Mouse (Mus musculus): ENCODE measurements around the gene Fyb. TPM values are rescaled to one million over a fixed set of nuclear protein-coding genes. Genes with fewer than 3 reads are reported as not detected.

Fyb gene
- polyA plus RNA-seq, 1 experiment from 2014 or later = 3.6 TPM

DNA sequence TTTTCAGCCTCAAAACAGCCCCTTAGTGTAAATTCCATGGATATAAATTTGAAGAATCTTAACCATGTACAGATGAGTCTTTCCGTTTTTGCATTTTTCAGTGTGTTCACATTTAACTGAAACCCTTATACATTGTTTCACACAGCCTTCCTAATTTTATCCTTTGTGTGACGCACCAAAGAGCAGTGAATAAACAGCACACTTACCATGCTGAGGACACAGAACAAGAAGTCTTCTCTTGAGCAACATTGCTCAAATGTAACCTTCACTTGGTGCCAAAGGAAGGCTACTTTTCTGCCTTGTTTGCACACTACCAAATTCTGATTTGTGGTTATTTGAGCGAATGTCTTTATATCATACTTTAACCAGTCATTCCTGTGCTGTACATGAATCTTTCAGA, 122.8 kb downstream of the Fyb start:
- H3K4me1 ChIP-seq (replicated peaks) = no peaks in the 10 kb centered on the region
- H3K4me2 ChIP-seq = no peak overlapping the region
- no peak overlapping the region for H3K9ac ChIP-seq
- ATAC-seq (ENCODE audit: low FRiP score, low read depth) = no peak
- H3K9me3 ChIP-seq = no peaks in the 10 kb centered on the region
- 93% methylated on average over 3 of the region's 3 CpGs for WGBS
- H3K27ac ChIP-seq (replicated peaks) = no peak overlapping the region
- H3K27me3 ChIP-seq = no peaks in the 10 kb centered on the region
- no peaks in the 10 kb centered on the region for H3K36me3 ChIP-seq
- H3K4me3 ChIP-seq = no peak overlapping the region

DNA sequence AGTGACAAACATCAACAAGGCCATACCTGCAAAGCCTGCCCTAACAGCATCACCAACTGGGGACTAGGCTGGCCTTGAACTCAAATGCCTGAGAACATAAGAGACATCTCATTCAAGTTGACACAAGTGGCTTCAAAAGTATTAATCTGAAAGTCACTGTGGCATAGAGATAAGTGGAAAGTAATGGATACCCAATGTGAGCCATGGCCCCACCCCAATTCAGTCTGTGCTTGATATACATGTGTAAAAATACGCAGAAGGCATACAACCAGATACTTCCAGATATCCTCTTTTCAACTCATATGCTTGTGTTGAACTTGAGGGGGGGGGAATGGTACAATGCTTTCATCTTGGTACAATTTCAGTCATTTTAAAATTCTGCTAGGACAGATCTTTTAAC, 124.4 kb downstream of the Fyb start:
- Histone ChIP-seq H3K36me3 (no peaks in the 10 kb centered on the region), H3K27ac (replicated peaks) (no peak overlapping the region), H3K9me3 (no peaks in the 10 kb centered on the region), H3K4me3 (no peak overlapping the region), H3K27me3 (no peaks in the 10 kb centered on the region), H3K4me1 (replicated peaks) (no peaks in the 10 kb centered on the region), H3K4me2 (no peak overlapping the region), H3K9ac (no peak overlapping the region)
- WGBS = 93% methylated on average over 1 of the region's 1 CpGs
- no peak for ATAC-seq (ENCODE audit: low FRiP score, low read depth)

DNA sequence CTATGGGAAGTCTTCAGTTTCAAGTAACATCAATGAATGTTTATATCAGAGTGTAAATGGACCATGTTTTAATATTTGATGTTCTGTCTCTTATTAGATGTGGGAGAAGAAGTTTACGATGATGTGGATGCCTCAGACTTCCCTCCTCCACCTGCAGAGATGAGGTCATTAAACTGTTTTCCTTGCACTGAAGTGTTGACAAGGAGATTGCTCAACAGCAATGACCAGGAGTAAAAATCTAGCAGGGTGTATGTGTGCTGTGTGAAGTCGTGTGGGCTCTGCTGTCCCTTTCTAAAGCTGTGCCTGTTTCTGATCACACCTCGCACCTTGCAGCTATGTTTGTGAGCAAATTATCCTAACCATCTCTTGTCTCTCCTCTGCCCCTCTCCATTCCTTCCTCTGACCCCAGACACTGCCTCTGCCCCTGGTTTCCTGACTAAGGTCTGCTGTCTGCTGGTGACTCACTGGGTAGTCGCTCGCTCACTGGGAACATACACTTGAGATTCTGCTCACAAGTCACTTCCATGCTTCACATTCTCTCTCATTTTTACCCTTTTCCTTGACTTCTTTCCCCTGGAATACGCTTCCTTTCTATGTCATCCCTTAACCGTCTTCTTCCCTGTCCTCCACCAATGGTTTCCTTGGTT, 126.2 kb downstream of the Fyb start:
- ATAC-seq (ENCODE audit: low FRiP score, low read depth) = no peak
- 91% methylated on average over 7 of the region's 7 CpGs for WGBS
- no peak overlapping the region for H3K4me2 ChIP-seq

DNA sequence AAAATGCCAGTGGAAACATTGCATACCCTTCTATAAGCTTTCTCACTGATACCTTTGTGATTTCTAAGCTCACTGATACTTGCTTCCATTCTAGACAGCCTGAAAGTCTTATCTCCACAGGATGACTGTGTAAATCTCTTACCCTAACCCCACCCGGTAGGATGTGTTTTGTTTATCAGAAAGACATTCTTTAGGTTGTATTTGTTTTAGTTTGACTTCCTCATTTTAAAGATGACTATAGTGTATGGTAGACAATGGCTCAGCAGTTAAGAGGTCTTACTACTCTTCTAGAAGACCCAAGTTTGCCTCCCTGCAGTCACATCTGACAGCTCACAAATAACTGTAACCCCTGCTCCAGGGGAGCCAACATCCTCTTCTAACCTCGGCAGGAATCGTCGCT, 130.4 kb downstream of the Fyb start:
- H3K4me2 ChIP-seq = no peak overlapping the region
- H3K27me3 ChIP-seq = no peaks in the 10 kb centered on the region
- H3K4me1 ChIP-seq (replicated peaks) = no peaks in the 10 kb centered on the region
- ATAC-seq (ENCODE audit: low FRiP score, low read depth) = no peak
- no peaks in the 10 kb centered on the region for H3K9me3 ChIP-seq
- no peak overlapping the region for H3K9ac ChIP-seq
- no peaks in the 10 kb centered on the region for H3K36me3 ChIP-seq
- no peak overlapping the region for H3K4me3 ChIP-seq
- 79% methylated on average over 4 of the region's 4 CpGs for WGBS
- no peak overlapping the region for H3K27ac ChIP-seq (replicated peaks)

More for the DNA sequence above, 126.2 kb downstream of the Fyb start:
- Histone ChIP-seq H3K4me3 (no peak overlapping the region), H3K27ac (replicated peaks) (no peak overlapping the region), H3K9ac (no peak overlapping the region), H3K27me3 (no peaks in the 10 kb centered on the region), H3K9me3 (no peaks in the 10 kb centered on the region), H3K4me1 (replicated peaks) (no peaks in the 10 kb centered on the region), H3K36me3 (no peaks in the 10 kb centered on the region)

DNA sequence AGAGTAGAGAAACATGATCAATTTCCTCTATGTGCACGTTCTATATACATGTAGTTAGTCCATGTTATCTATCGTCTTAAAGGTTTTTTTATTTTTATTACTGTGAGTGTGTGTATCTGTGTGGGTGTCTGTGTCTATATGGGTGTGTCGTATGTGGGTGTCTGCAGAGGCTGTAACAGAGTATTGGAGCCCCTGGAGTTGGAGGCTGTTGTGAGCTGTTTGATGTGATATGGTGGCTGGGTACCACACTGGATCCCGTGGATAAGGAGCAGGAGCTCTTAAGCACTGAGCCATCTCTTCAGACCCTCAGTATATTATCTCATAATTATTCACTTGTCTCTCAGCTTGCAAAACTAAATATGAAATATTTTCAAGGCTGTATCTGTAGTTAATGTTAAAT, 135.4 kb downstream of the Fyb start:
- Histone ChIP-seq H3K36me3 (no peaks in the 10 kb centered on the region), H3K27me3 (no peaks in the 10 kb centered on the region), H3K27ac (replicated peaks) (no peak overlapping the region), H3K9ac (no peak overlapping the region), H3K4me1 (replicated peaks) (no peaks in the 10 kb centered on the region), H3K4me3 (no peak overlapping the region), H3K4me2 (no peak overlapping the region), H3K9me3 (no peaks in the 10 kb centered on the region)
- ATAC-seq (ENCODE audit: low FRiP score, low read depth) = no peak
- WGBS = 89% methylated on average over 4 of the region's 4 CpGs

DNA sequence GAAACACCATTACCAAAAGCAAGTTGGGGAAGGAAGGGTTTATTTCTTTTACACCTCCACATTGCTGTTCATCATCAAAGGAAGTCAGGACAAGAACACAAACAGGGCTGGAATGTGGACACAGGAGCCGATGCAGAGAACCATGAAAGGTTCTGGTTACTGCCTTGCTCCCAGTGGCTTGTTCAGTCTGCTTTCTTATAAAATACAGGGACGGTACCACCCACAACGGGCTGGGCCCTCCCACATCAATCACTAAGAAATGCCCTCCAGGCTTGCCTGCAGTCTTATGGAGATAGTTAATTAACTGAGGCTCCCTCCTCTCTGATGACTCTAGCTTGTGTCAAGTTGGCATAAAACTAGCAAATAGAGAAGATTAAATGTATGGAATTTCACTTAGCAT, 139.3 kb downstream of the Fyb start:
- WGBS = 37% methylated on average over 3 of the region's 3 CpGs
- no peak for ATAC-seq (ENCODE audit: low FRiP score, low read depth)
- H3K9ac ChIP-seq = no peak overlapping the region
- H3K4me3 ChIP-seq = no peak overlapping the region
- H3K4me1 ChIP-seq (replicated peaks) = no peaks in the 10 kb centered on the region
- no peak overlapping the region for H3K4me2 ChIP-seq
- no peaks in the 10 kb centered on the region for H3K9me3 ChIP-seq
- no peaks in the 10 kb centered on the region for H3K27me3 ChIP-seq
- H3K36me3 ChIP-seq = no peaks in the 10 kb centered on the region
- no peak overlapping the region for H3K27ac ChIP-seq (replicated peaks)

DNA sequence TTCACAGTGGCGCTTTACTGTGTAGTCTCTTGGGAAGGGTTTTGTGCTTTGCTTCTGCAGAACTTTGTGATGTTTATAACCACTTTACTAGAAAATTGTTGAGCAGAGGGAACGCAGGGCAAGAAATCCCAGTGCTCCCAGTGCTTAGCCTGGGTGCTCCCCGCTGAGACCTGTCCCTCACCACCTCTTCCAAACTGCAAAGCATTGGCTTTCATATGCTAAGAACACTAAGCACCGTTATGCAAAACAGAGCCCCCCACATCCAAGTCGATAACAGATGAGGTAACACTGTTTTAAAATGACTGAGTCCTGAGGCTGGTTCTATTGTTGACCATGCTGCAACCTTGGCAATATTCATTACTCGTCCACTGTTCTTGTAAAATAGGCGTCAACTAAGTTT, 141.3 kb downstream of the Fyb start:
- Histone ChIP-seq H3K36me3 (no peaks in the 10 kb centered on the region), H3K4me3 (no peak overlapping the region), H3K4me2 (no peak overlapping the region), H3K9ac (no peak overlapping the region), H3K4me1 (replicated peaks) (no peaks in the 10 kb centered on the region), H3K27me3 (no peaks in the 10 kb centered on the region), H3K27ac (replicated peaks) (no peak overlapping the region), H3K9me3 (no peaks in the 10 kb centered on the region)
- 58% methylated on average over 7 of the region's 7 CpGs for WGBS
- ATAC-seq (ENCODE audit: low FRiP score, low read depth) = no peak

DNA sequence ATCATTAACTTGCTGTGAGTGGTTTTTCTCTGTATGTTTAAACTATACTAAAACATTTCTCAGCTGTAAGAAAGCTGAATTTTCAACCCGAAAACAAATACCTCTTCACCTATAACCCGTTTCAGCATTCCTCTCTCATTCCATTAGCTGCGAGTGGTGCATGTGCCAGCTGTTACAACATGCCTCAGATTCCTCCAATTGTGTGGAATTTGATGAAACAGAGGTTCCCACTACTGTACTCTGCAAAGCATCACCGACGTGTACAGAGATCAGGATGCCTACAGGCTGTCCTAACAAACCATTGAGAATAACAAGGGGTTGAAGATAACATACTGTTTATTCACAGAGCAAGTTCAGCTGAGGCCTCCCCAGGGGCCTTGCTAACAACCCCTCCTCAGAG, 143.4 kb downstream of the Fyb start:
- H3K4me3 ChIP-seq = no peak overlapping the region
- no peaks in the 10 kb centered on the region for H3K4me1 ChIP-seq (replicated peaks)
- H3K9ac ChIP-seq = no peak overlapping the region
- no peaks in the 10 kb centered on the region for H3K36me3 ChIP-seq
- H3K4me2 ChIP-seq = no peak overlapping the region
- H3K27ac ChIP-seq (replicated peaks) = no peak overlapping the region
- H3K27me3 ChIP-seq = no peaks in the 10 kb centered on the region
- WGBS = 64% methylated on average over 5 of the region's 5 CpGs
- no peaks in the 10 kb centered on the region for H3K9me3 ChIP-seq
- ATAC-seq (ENCODE audit: low FRiP score, low read depth) = no peak

DNA sequence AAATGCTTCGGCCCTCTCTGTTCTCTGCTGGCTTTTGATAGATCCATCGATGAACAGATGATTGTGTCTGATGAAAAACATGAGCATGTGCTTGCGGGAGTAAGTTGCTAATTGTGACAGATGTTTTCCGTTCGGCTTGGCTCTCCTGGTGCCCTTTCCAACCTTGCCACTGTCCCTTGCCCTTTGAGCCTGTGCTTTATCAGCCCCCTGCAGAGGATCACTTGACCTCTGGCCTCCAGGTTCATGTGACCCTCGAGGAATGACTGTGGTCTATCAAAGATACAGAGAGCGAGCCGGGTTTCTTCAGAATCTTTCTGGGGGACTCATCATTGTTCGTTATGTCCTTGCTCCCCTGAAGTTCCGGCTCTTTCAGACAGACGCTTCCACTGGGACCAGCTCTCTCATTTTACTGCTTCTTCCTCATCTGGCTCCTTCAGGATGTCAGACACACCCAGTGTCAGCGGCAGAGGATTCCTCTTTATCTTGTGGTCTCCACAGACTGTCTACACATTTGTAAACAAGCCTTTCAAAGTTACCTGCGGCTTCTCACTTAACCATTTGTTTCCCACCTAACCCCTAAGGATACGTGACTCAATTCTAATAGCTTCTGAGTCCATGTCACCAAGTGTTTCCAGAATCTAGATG, 146.3 kb downstream of the Fyb start:
- ATAC-seq (ENCODE audit: low FRiP score, low read depth) = no peak
- Histone ChIP-seq H3K9me3 (no peaks in the 10 kb centered on the region), H3K4me2 (no peak overlapping the region), H3K9ac (no peak overlapping the region), H3K4me1 (replicated peaks) (no peaks in the 10 kb centered on the region), H3K27me3 (no peaks in the 10 kb centered on the region), H3K27ac (replicated peaks) (no peak overlapping the region), H3K4me3 (no peak overlapping the region), H3K36me3 (no peaks in the 10 kb centered on the region)
- WGBS = 38% methylated on average over 14 of the region's 14 CpGs

DNA sequence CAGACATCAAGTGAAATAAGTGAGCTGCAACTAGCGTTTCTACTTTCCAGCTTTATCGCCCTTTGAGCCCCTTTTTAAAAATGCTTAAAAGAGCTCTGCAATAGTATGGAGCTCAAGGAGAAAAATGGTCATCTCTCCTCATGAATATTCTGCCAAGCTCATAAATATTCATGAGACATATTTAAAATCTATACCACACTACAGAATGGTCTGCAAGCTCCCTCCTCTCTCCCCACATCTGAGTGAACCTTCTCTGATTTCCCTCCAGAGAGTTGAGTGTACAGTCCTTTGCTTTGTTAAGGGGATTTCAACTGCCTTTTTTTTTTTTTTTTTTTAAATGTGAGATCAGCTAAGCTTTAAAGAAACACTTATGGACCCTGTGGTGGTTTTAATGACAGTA, 155.8 kb downstream of the Fyb start:
- H3K9me3 ChIP-seq = no peaks in the 10 kb centered on the region
- 37% methylated on average over 2 of the region's 2 CpGs for WGBS
- H3K4me2 ChIP-seq = no peak overlapping the region
- no peak overlapping the region for H3K9ac ChIP-seq
- no peak for ATAC-seq (ENCODE audit: low FRiP score, low read depth)
- H3K4me3 ChIP-seq = no peak overlapping the region
- H3K27me3 ChIP-seq = no peaks in the 10 kb centered on the region
- no peaks in the 10 kb centered on the region for H3K36me3 ChIP-seq
- no peaks in the 10 kb centered on the region for H3K4me1 ChIP-seq (replicated peaks)
- no peak overlapping the region for H3K27ac ChIP-seq (replicated peaks)

DNA sequence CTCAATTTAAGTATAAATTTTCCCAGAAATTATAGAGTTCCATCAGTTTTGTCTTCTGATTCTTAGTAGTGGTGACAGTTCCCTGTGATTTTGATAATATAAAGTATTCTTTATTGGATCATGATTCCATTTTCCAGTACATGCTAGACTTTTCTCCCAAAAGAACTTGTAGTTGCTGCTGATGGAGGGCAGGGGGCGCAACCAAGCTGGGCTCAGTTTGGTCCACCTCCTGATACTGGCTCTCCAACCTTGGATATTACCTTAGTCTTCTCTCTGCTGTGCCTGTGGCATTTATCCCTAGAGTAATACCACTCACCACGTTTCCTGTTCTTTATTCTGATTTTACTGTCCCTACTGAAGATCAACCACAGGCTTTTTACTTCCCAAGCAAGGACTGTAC, 179.5 kb downstream of the Fyb start:
- WGBS = 74% methylated on average over 2 of the region's 2 CpGs
- H3K4me2 ChIP-seq = no peak overlapping the region
- H3K36me3 ChIP-seq = no peaks in the 10 kb centered on the region
- no peak overlapping the region for H3K9ac ChIP-seq
- H3K27ac ChIP-seq (replicated peaks) = no peak overlapping the region
- H3K4me3 ChIP-seq = no peak overlapping the region
- H3K4me1 ChIP-seq (replicated peaks) = no peaks in the 10 kb centered on the region
- H3K9me3 ChIP-seq = no peaks in the 10 kb centered on the region
- no peak for ATAC-seq (ENCODE audit: low FRiP score, low read depth)
- peaks cover 3% of the 10 kb centered on the region; the same call in 1 of the 2 replicates for H3K27me3 ChIP-seq

DNA sequence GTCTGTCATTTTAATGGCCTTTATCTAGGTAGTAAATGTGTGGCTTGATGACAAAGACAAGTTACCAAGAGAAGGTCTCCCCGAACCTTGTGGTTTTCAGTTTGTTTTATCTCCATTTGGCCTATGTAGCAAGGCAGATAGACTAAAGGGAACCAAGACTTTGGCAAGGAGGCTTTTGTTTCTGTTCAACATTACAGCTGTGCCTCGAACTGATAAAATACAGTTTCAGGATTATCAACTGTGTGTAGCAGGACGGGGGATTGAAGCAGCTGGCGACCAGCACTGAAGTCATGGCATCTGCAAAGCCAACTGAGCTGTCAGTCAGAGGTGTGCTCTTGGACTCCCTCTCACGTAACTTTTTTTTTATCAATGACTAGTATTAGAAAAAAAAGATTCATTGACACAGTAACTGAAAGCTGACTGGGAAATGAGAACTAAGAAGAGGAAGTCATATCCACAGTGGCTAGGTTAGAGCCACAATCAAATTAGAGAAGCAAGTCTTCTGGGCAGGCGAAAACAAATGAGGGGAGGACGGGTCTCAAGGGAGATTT, 182.8 kb downstream of the Fyb start:
- Histone ChIP-seq H3K36me3 (no peaks in the 10 kb centered on the region), H3K27ac (replicated peaks) (no peak overlapping the region), H3K4me1 (replicated peaks) (peaks cover 12% of the 10 kb centered on the region), H3K4me3 (no peak overlapping the region), H3K9me3 (no peaks in the 10 kb centered on the region), H3K4me2 (no peak overlapping the region), H3K9ac (no peak overlapping the region), H3K27me3 (peaks cover 3% of the 10 kb centered on the region; the same call in 1 of the 2 replicates)
- 67% methylated on average over 7 of the region's 7 CpGs for WGBS
- no peak for ATAC-seq (ENCODE audit: low FRiP score, low read depth)
